35 mouse cellular contexts compared by ENCODE assay signal in the genomic region with DNA sequence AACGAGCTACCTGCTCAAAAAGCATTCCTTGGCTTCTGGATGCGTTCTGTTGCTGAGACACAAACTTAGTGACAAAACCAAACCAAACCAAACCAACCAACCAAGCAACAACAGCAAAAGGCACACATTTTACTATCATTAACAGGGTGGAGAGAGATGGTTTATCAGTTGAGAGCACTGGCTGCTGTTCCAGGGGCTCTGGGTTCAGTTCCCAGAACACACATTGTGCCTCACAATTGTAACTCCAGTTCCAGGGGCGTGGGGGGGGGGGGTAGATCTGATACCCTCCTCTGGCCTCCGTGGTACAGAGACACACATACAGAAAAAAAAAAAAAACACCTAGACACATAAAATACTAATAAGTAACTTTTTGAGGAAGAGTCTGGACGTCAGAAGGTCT.
"Had no signal": no experiment of that assay in that cellular context is flagged by ENCODE, and none has a peak within 500 bp of the region (broad histone marks: within the 10 kb centered on the region; RNA-seq: fewer than 3 reads in every experiment).

No protein-coding gene starts in this region.

- DNase-seq: heart, adult 2 months; heart, postnatal 10 days; heart, postnatal 14 days; heart, postnatal 36 days; heart, postnatal 4 days; kidney, adult 11 months; kidney, adult 18-20 months; kidney, adult 2 months; kidney, adult 8-10 months; kidney, adult 9 months; kidney, postnatal 10 days; kidney, postnatal 14 days; kidney, postnatal 25 days; kidney, postnatal 36 days; kidney, postnatal 4 days; layer of hippocampus, adult 9-11 months had no signal

- H3K9me3 ChIP-seq: heart, embryonic 10.5 days; heart, embryonic 12.5 days; heart, embryonic 15.5 days; hindbrain, embryonic 12.5 days; hindbrain, embryonic 15.5 days; intestine, embryonic 15.5 days had no signal

- ATAC-seq: hindbrain, embryonic 16.5 days; hindbrain, postnatal 0 days; inflammation-experienced regulatory T-cells, adult 6 months; intestine, embryonic 15.5 days; intestine, embryonic 16.5 days; intestine, postnatal 0 days had no signal

- H3K36me3 ChIP-seq: heart, embryonic 10.5 days; heart, embryonic 15.5 days; hindbrain, embryonic 12.5 days; hindbrain, embryonic 15.5 days; intestine, embryonic 15.5 days; kidney, embryonic 15.5 days had no signal

- H3K4me2 ChIP-seq: heart, embryonic 11.5 days; heart, embryonic 12.5 days; heart, embryonic 13.5 days; heart, embryonic 15.5 days; hindbrain, embryonic 12.5 days; hindbrain, embryonic 13.5 days; hindbrain, embryonic 14.5 days; hindbrain, embryonic 15.5 days; intestine, embryonic 15.5 days; kidney, embryonic 15.5 days had no signal

- H3K4me3 ChIP-seq: heart, adult 2 months; heart, embryonic 10.5 days; heart, embryonic 12.5 days; heart, embryonic 13.5 days; heart, embryonic 15.5 days; hindbrain, embryonic 10.5 days; hindbrain, embryonic 12.5 days; hindbrain, embryonic 13.5 days; hindbrain, embryonic 15.5 days; intestine, embryonic 15.5 days; kidney, embryonic 15.5 days; layer of hippocampus, adult 2 months had no signal

- H3K27ac ChIP-seq: heart, adult 2 months; heart, embryonic 10.5 days; heart, embryonic 13.5 days; heart, embryonic 15.5 days; hindbrain, embryonic 10.5 days; hindbrain, embryonic 12.5 days; hindbrain, embryonic 13.5 days; hindbrain, embryonic 14.5 days; hindbrain, embryonic 15.5 days; hindbrain, postnatal 0 days; intestine, embryonic 15.5 days; kidney, embryonic 15.5 days; kidney, postnatal 0 days; layer of hippocampus, adult 2 months had no signal

- H3K27me3 ChIP-seq: heart, embryonic 12.5 days; heart, embryonic 15.5 days; hindbrain, embryonic 12.5 days; hindbrain, embryonic 13.5 days; hindbrain, embryonic 15.5 days; intestine, embryonic 15.5 days had no signal

- H3K9ac ChIP-seq: heart, embryonic 12.5 days; heart, embryonic 13.5 days; heart, embryonic 15.5 days; hindbrain, embryonic 12.5 days; hindbrain, embryonic 13.5 days; hindbrain, embryonic 14.5 days; hindbrain, embryonic 15.5 days; intestine, embryonic 15.5 days; kidney, embryonic 15.5 days had no signal
